ENCODE assay signal across 28 mouse cellular contexts in genomic region chr8:64187881-64188280, GRCm38 (mm10). TPM values are rescaled to one million over a fixed set of nuclear protein-coding genes. Genes with fewer than 3 reads are reported as not detected.
"Had no signal": no experiment of that assay in that cellular context is flagged by ENCODE, and none has a peak within 500 bp of the region (broad histone marks: within the 10 kb centered on the region; RNA-seq: fewer than 3 reads in every experiment).

No protein-coding gene starts in this region.

- DNase-seq: gastrocnemius, adult 2 months; gastrocnemius, postnatal 10 days; gastrocnemius, postnatal 25 days; heart, adult 18-20 months; heart, postnatal 10 days; heart, postnatal 4 days; kidney, adult 18-20 months; kidney, adult 8-10 months; kidney, postnatal 14 days; kidney, postnatal 36 days; layer of hippocampus, adult 9-11 months; liver; liver, embryonic 13.5 days had no signal

- H3K27ac ChIP-seq: gastrocnemius, adult 2 months; heart, embryonic 10.5 days; hindbrain, embryonic 10.5 days; hindbrain, embryonic 13.5 days; hindbrain, embryonic 15.5 days; intestine, embryonic 15.5 days; kidney, embryonic 15.5 days; kidney, postnatal 0 days; left cerebral cortex, adult 2 months; limb, embryonic 10.5 days; limb, embryonic 12.5 days; liver, embryonic 13.5 days had no signal

- ATAC-seq: inflammation-experienced regulatory T-cells, adult 6 months; intestine, embryonic 15.5 days; intestine, postnatal 0 days had no signal

- H3K4me1 ChIP-seq: heart, embryonic 10.5 days; heart, embryonic 12.5 days; hindbrain, embryonic 13.5 days; hindbrain, embryonic 15.5 days; intestine, embryonic 15.5 days; kidney, embryonic 15.5 days; limb, embryonic 12.5 days; liver, embryonic 13.5 days had no signal

- H3K27me3 ChIP-seq: heart, embryonic 12.5 days; hindbrain, embryonic 13.5 days; hindbrain, embryonic 15.5 days; intestine, embryonic 15.5 days; kidney, embryonic 15.5 days; limb, embryonic 12.5 days; liver, embryonic 13.5 days had no signal

- H3K9me3 ChIP-seq: heart, embryonic 10.5 days; heart, embryonic 12.5 days; hindbrain, embryonic 10.5 days; hindbrain, embryonic 13.5 days; hindbrain, embryonic 15.5 days; intestine, embryonic 15.5 days; kidney, embryonic 15.5 days; limb, embryonic 10.5 days; limb, embryonic 12.5 days; liver, embryonic 13.5 days had no signal

- H3K9ac ChIP-seq: heart, embryonic 12.5 days; hindbrain, embryonic 13.5 days; hindbrain, embryonic 15.5 days; intestine, embryonic 15.5 days; kidney, embryonic 15.5 days; limb, embryonic 12.5 days; liver, embryonic 13.5 days had no signal

- H3K4me3 ChIP-seq: gastrocnemius, adult 2 months; heart, embryonic 10.5 days; heart, embryonic 12.5 days; hindbrain, embryonic 10.5 days; hindbrain, embryonic 13.5 days; hindbrain, embryonic 15.5 days; intestine, embryonic 15.5 days; kidney, embryonic 15.5 days; left cerebral cortex, adult 2 months; limb, embryonic 10.5 days; limb, embryonic 12.5 days; liver, embryonic 13.5 days had no signal

- H3K36me3 ChIP-seq: heart, embryonic 10.5 days; heart, embryonic 12.5 days; hindbrain, embryonic 10.5 days; hindbrain, embryonic 13.5 days; hindbrain, embryonic 15.5 days; intestine, embryonic 15.5 days; kidney, embryonic 15.5 days; limb, embryonic 10.5 days; limb, embryonic 12.5 days; liver, embryonic 13.5 days had no signal

- H3K4me2 ChIP-seq: heart, embryonic 12.5 days; hindbrain, embryonic 13.5 days; hindbrain, embryonic 15.5 days; intestine, embryonic 15.5 days; kidney, embryonic 15.5 days; limb, embryonic 12.5 days; liver, embryonic 11.5 days; liver, embryonic 13.5 days had no signal

RNA-seq across cellular contexts. Expression of gene Tll1, which starts 18.2 kb away (rescaled TPM):
- total RNA-seq: granulocyte monocyte progenitor cell, adult 5-6 weeks had no signal
- polyA plus RNA-seq: inflammation-experienced regulatory T-cells, adult 6 months had no signal
